Mouse (Mus musculus) large intestine, adult 2 months (tissue): Measurements from ENCODE around the gene Cacna2d1. TPM values are rescaled to one million over a fixed set of nuclear protein-coding genes. Genes with fewer than 3 reads are reported as not detected.

Experiments used
- DNase-seq: peaks from one replicate; pipeline ENCODE4 v3.0.0-alpha.2; 2012; ENCODE audit warnings: low read depth, low spot score
- WGBS: fragments of 180-500 bp; shearing (Covaris S2); methylation state at CpG from one replicate; pipeline ENCODE4 v1.1.7; 2018; 5-methylcytosine and 5-hydroxymethylcytosine counted together
- polyA plus RNA-seq: library from polyadenylated mRNA; depleted of rRNA; stranded (reverse); fragments of >200 nt; gene quantifications from 2 replicates; pipeline ENCODE4 v1.2.3, GENCODE M21; 2012

Gene Cacna2d1
- polyA plus RNA-seq, 1 experiment = 1.5 TPM

- DNase-seq = no peak
- 91% methylated on average over 6 of the region's 6 CpGs for WGBS
Observed at GRCm38 (mm10) chr5:16122110-16122509, 187.6 kb downstream of the Cacna2d1 start.

- WGBS = 80% methylated on average over 6 of the region's 6 CpGs
- no peak for DNase-seq
Observed at GRCm38 (mm10) chr5:16134286-16135094, 200.0 kb downstream of the Cacna2d1 start.

GRCm38 (mm10) chr5:16135986-16136385 is 201.5 kb downstream of the Cacna2d1 start:
- no peak for DNase-seq
- WGBS = 85% methylated on average over 3 of the region's 3 CpGs

- WGBS = 73% methylated on average over 2 of the region's 2 CpGs
- DNase-seq = no peak
Observed at GRCm38 (mm10) chr5:16136839-16137238, 202.3 kb downstream of the Cacna2d1 start.

- 98% methylated on average over 1 of the region's 1 CpGs for WGBS
- no peak for DNase-seq
Observed at GRCm38 (mm10) chr5:16146602-16147001, 212.1 kb downstream of the Cacna2d1 start.

- WGBS = 72% methylated on average over 6 of the region's 6 CpGs
- DNase-seq = no peak
Observed at GRCm38 (mm10) chr5:16155375-16156284, 221.1 kb downstream of the Cacna2d1 start.

- no peak for DNase-seq
Observed at GRCm38 (mm10) chr5:16163270-16163669, 228.8 kb downstream of the Cacna2d1 start.

GRCm38 (mm10) chr5:16166117-16166867 is 231.8 kb downstream of the Cacna2d1 start:
- 73% methylated on average over 12 of the region's 12 CpGs for WGBS
- DNase-seq = no peak

- 71% methylated on average over 1 of the region's 1 CpGs for WGBS
- no peak for DNase-seq
Observed at GRCm38 (mm10) chr5:16166868-16167267, 232.4 kb downstream of the Cacna2d1 start.

- DNase-seq = no peak
- 85% methylated on average over 7 of the region's 7 CpGs for WGBS
Observed at GRCm38 (mm10) chr5:16181041-16181440, 246.6 kb downstream of the Cacna2d1 start.

- 75% methylated on average over 1 of the region's 1 CpGs for WGBS
- DNase-seq = no peak
Observed at GRCm38 (mm10) chr5:16184064-16184463, 249.6 kb downstream of the Cacna2d1 start.

- no peak for DNase-seq
- WGBS = 36% methylated on average over 3 of the region's 3 CpGs
Observed at GRCm38 (mm10) chr5:16187931-16188330, 253.4 kb downstream of the Cacna2d1 start.

- 51% methylated on average over 4 of the region's 4 CpGs for WGBS
- DNase-seq = no peak
Observed at GRCm38 (mm10) chr5:16189878-16190277, 255.4 kb downstream of the Cacna2d1 start.

- no peak for DNase-seq
- WGBS = 87% methylated on average over 3 of the region's 3 CpGs
Observed at GRCm38 (mm10) chr5:16191165-16191564, 256.7 kb downstream of the Cacna2d1 start.

GRCm38 (mm10) chr5:16199816-16200215 is 265.3 kb downstream of the Cacna2d1 start:
- DNase-seq = no peak
- 52% methylated on average over 2 of the region's 2 CpGs for WGBS

- WGBS = 79% methylated on average over 4 of the region's 4 CpGs
Observed at GRCm38 (mm10) chr5:16221960-16222359, 287.5 kb downstream of the Cacna2d1 start.

GRCm38 (mm10) chr5:16225359-16225758 is 290.9 kb downstream of the Cacna2d1 start:
- WGBS = 85% methylated on average over 2 of the region's 2 CpGs
- no peak for DNase-seq

More at GRCm38 (mm10) chr5:16221960-16222359, 287.5 kb downstream of the Cacna2d1 start:
- DNase-seq = no peak

GRCm38 (mm10) chr5:16229384-16229783 is 294.9 kb downstream of the Cacna2d1 start:
- WGBS = 82% methylated on average over 3 of the region's 3 CpGs
- DNase-seq = no peak

- no peak for DNase-seq
- WGBS = 87% methylated on average over 9 of the region's 9 CpGs
Observed at GRCm38 (mm10) chr5:16231477-16231876, 297.0 kb downstream of the Cacna2d1 start.

GRCm38 (mm10) chr5:16234891-16235290 is 300.4 kb downstream of the Cacna2d1 start:
- WGBS = 79% methylated on average over 6 of the region's 6 CpGs

More at GRCm38 (mm10) chr5:16234891-16235290, 300.4 kb downstream of the Cacna2d1 start:
- no peak for DNase-seq
